Mouse (Mus musculus) testis, postnatal 10 days (tissue): ENCODE results near the gene Tspan1.

Experiments
- DNase-seq: peaks from one replicate; pipeline ENCODE4 v3.0.0; 2021; ENCODE audit warnings: low spot score

The Tspan1 gene

DNA sequence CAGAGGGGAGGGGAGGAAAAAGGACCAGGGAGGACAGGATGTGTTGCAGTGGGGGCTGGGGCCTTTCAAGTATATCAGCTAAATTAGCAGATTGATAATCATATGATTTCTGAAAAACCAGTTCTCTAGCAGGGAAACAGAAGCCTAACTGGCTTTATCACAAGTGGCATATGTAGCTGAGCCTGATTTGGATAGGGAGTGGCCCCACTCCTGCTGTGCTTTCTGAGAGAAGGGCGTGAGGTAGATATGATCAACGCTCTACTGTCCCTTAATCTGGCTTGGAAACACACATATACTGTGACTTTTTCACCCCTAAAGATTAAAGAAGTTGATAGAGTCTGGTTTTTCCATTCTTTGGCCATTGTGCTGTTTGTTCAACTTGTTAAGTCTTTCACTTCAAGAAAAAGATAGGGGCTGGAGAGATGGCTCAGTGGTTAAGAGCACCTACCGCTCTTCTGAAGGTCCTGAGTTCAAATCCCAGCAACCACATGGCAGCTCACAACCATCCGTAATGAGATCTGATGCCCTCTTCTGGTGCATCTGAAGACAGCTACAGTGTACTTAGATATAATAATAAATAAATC lies 41.5 kb downstream of the Tspan1 start:
- no peak for DNase-seq

DNA sequence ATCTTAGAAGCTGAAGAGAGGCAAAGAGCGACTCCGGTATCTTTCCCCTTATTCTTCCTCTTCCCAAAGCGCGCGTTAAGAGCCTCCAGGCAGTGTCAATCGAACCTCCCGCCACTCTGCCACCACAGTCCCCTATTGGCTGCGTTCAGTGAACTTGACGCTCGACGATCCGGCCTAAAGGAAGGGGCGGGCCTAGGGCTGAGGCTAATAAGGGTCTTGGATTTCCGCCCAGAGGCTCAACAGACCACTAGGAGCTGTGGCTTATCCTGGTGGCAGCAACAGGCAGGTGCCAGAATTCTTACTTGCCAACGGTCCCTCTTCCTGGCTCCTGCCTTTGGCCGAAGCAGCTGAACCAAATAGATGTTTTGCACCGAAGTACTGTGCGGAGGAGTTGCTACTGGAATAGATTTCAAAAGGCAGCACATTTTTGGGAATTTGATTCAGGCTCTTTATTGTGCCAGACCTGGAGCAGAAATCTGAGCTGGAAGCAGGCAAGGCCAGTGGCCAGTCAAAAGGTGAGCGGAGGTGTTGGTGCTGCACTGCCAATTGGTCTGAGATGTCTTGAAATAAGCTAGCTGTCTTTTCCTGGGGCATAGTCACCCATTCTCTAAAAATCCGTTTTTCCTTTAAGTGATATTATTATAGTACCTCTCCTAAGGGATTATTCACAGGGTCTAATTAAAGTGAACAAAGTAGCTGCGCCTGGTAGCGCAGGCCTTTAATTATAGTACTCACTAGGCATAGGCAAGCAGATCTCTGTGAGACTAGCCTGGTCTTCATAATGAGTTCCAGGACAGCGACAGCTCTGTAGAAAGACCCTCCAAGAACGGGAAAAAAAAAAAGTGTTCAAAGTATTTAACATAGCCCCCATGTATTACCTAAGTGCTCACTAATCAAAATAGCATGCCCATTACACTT lies 43.5 kb downstream of the Tspan1 start, which contains the start of the genes Rad54l and Pomgnt1:
Gene Rad54l (minus strand): TSS at position 89 of the 918 bp plus-strand sequence.
Gene Pomgnt1 (plus strand): TSS at position 239 of the 918 bp plus-strand sequence.
- peak; percentile 83 for DNase-seq

DNA sequence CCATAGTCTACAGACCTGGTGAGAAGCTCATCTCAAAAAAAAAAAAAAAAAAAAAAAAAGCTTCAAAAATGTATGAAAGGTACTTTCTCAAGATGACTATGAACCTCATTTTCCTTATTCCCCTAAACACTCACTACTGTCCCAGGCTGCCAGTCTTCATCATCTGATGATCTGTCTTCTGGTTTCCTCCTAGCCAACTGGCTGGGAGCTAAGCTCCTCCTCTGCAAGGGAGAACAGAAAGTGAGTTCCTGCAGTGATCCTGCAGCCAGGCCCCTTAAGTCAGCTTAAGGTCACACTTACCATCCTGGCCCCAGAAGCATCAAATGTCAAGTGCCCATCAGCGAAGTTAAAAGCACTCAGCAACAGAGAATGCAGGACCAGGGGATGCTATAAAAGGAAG lies 44.6 kb downstream of the Tspan1 start:
- no peak for DNase-seq
